Mouse (Mus musculus): ENCODE results near the gene Zscan4d. TPM values are rescaled to one million over a fixed set of nuclear protein-coding genes. Genes with fewer than 3 reads are reported as not detected.
"Not testable (repeated sequence)": the region's sequence is repeated elsewhere in the genome, so short reads cannot be mapped to it uniquely, and the experiment has no call there.

Zscan4d gene
- not detected in 2 replicates for polyA plus RNA-seq (2015; fragmentation: Nextera tagmentation; extraction: Ambion mirVana)

DNA sequence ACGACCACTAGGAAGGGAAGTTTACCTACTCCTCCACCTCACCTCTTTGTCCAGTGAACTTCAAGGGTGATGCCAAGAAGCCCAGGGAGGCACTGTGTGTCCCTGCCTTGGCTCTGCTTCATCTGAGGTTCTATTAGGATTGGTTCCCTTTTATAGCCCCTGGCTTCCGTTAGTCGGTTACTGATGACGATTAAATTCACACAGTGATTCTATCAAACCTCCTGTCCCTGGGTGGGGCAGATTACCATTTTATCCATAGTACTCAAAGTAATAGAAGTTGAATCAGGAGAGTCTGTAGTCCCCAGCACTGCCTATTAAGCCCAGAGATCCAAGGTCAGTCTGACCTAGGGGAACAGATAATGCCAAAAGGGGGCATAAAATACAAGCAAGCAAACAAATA is at the start of gene Zscan4d:
Gene Zscan4d, minus strand, starts transcription at position 101 of the 400 bp plus-strand sequence.
- H3K4me1 ChIP-seq (ENCODE audit: control insufficient read depth, low read depth, low read length); H3K9ac ChIP-seq (ENCODE audit: low read depth, low read length): not testable (repeated sequence)
- 59% methylated on average over 4 of the region's 4 CpGs for WGBS (ENCODE audit: insufficient replicate concordance)

DNA sequence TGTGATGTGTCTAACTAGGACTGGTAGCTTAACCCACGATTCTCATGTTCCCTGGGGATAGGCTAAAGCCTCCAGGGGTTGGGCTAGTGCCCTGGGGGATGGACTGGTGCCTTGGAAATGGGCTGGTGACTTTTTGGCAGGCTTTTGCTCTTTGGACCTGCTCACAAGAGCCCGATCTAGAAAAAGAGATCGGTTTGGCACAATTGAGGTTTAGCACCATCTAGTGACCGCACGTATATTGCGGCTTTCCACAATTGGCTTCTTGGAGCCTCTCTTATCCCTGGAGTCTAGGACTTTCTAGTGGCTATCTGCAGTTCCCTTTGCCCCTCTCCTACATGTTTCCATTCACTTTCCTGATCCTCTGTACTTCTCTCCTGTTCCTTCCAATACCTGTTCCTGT is 7.9 kb downstream of the Zscan4d start:
- not testable (repeated sequence) for H3K36me3 ChIP-seq (ENCODE audit: control insufficient read depth, insufficient read depth); H3K9ac ChIP-seq (ENCODE audit: low read depth, low read length); H3K27ac ChIP-seq (ENCODE audit: low read length); H3K27me3 ChIP-seq (ENCODE audit: control insufficient read depth, insufficient read depth, low read depth, low read length); H3K4me1 ChIP-seq (ENCODE audit: control insufficient read depth, low read depth, low read length); H3K9me3 ChIP-seq (replicated peaks; ENCODE audit: control insufficient read depth, low read length); H3K4me3 ChIP-seq (ENCODE audit: low read depth, low read length); H3K4me2 ChIP-seq (ENCODE audit: low read depth, low read length); ATAC-seq (ENCODE audit: low read depth)
- 30% methylated on average over 6 of the region's 6 CpGs for WGBS (ENCODE audit: insufficient replicate concordance)

More for the DNA sequence above, at the start of gene Zscan4d:
- H3K4me3 ChIP-seq (ENCODE audit: low read depth, low read length); H3K36me3 ChIP-seq (ENCODE audit: control insufficient read depth, insufficient read depth); ATAC-seq (ENCODE audit: low read depth); H3K4me2 ChIP-seq (ENCODE audit: low read depth, low read length); H3K27ac ChIP-seq (ENCODE audit: low read length); H3K9me3 ChIP-seq (replicated peaks; ENCODE audit: control insufficient read depth, low read length); H3K27me3 ChIP-seq (ENCODE audit: control insufficient read depth, insufficient read depth, low read depth, low read length): not testable (repeated sequence)

Other genes with a start within 250 kb of the Zscan4d start
- not detected in 2 replicates for gene Zscan4c, start 160.4 kb downstream of the Zscan4d start, polyA plus RNA-seq (2015; fragmentation: Nextera tagmentation; extraction: Ambion mirVana)
- gene Zscan4-ps1, start 96.5 kb downstream of the Zscan4d start, polyA plus RNA-seq (2015; fragmentation: Nextera tagmentation; extraction: Ambion mirVana): not detected in 2 replicates
- not detected in 2 replicates for gene Zscan4e, start 144.5 kb upstream of the Zscan4d start, polyA plus RNA-seq (2015; fragmentation: Nextera tagmentation; extraction: Ambion mirVana)
- not detected in 2 replicates for gene Zscan4f, start 231.8 kb upstream of the Zscan4d start, polyA plus RNA-seq (2015; fragmentation: Nextera tagmentation; extraction: Ambion mirVana)

Data from liver, embryonic 16.5 days (tissue).